Mouse (Mus musculus): ENCODE measurements around the gene Pcgf6.
A peak's percentile ranks its signal among the peaks of the same experiment; 100 is the strongest.
"Not testable (repeated sequence)": the region's sequence is repeated elsewhere in the genome, so short reads cannot be mapped to it uniquely, and the experiment has no call there.

Pcgf6 gene

GRCm38 (mm10) chr19:46998953-46999352 lies 51.8 kb downstream of the Pcgf6 start:
- DNase-seq (ENCODE audit: low read depth, low spot score), result no peak

GRCm38 (mm10) chr19:46998168-46998870 lies 52.4 kb downstream of the Pcgf6 start:
- DNase-seq (ENCODE audit: low read depth, low spot score), result no peak

GRCm38 (mm10) chr19:46996095-46996494 lies 54.6 kb downstream of the Pcgf6 start:
- DNase-seq (ENCODE audit: low read depth, low spot score), result no peak

GRCm38 (mm10) chr19:46992329-46992728 lies 58.4 kb downstream of the Pcgf6 start:
- not testable (repeated sequence) for DNase-seq (ENCODE audit: low read depth, low spot score)

- peak; percentile 85 for DNase-seq (ENCODE audit: low read depth, low spot score)
These were observed 59.6 kb downstream of the Pcgf6 start for GRCm38 (mm10) chr19:46991145-46991544.

- not testable (repeated sequence) for DNase-seq (ENCODE audit: low read depth, low spot score)
These were observed 60.1 kb downstream of the Pcgf6 start for GRCm38 (mm10) chr19:46990625-46991024.

GRCm38 (mm10) chr19:46990153-46990518 lies 60.6 kb downstream of the Pcgf6 start:
- no peak for DNase-seq (ENCODE audit: low read depth, low spot score)

- no peak for DNase-seq (ENCODE audit: low read depth, low spot score)
These were observed 61.1 kb downstream of the Pcgf6 start for GRCm38 (mm10) chr19:46989479-46990152.

- DNase-seq (ENCODE audit: low read depth, low spot score), result no peak
These were observed 62.2 kb downstream of the Pcgf6 start for GRCm38 (mm10) chr19:46988231-46989087.

GRCm38 (mm10) chr19:46987646-46988045 lies 63.1 kb downstream of the Pcgf6 start:
- DNase-seq (ENCODE audit: low read depth, low spot score), result no peak

- DNase-seq (ENCODE audit: low read depth, low spot score), result no peak
These were observed 65.7 kb downstream of the Pcgf6 start for GRCm38 (mm10) chr19:46984726-46985622.

- DNase-seq (ENCODE audit: low read depth, low spot score), result no peak
These were observed 66.7 kb downstream of the Pcgf6 start for GRCm38 (mm10) chr19:46983966-46984380.
